Mouse (Mus musculus): Measurements from ENCODE around the gene Mtmr12. TPM values are rescaled to one million over a fixed set of nuclear protein-coding genes. Genes with fewer than 3 reads are reported as not detected.

Mtmr12 gene
- polyA plus RNA-seq, 1 experiment, result 12.1 TPM

- H3K27ac ChIP-seq (ENCODE audit: control insufficient read depth, insufficient read depth, low read depth, low read length, poor library complexity), result peak overlapping the region; percentile 44
- H3K4me1 ChIP-seq (ENCODE audit: control insufficient read depth, insufficient read depth, low read length), result no peaks in the 10 kb centered on the region
- H3K4me3 ChIP-seq (replicated peaks; ENCODE audit: control insufficient read depth, low read depth, low read length), result peak overlapping the region; percentile 78
- TF ChIP-seq CTCF (IDR thresholded peaks at IDR 0.05; ENCODE audit: control insufficient read depth, insufficient read depth, low read length) (no peak), POLR2A (IDR thresholded peaks at IDR 0.05; ENCODE audit: borderline replicate concordance, control insufficient read depth, low read depth, low read length) (no peak)
- WGBS, result 2% methylated on average over 22 of the region's 22 CpGs
These were observed 115.7 kb downstream of the Mtmr12 start for GRCm38 (mm10) chr15:12320441-12321090.

- WGBS, result under 1% methylated on average over 74 of the region's 74 CpGs
- H3K27ac ChIP-seq (ENCODE audit: control insufficient read depth, insufficient read depth, low read depth, low read length, poor library complexity), result peak within 1 kb of the TSS; percentile 98
- TF ChIP-seq CTCF (IDR thresholded peaks at IDR 0.05; ENCODE audit: control insufficient read depth, insufficient read depth, low read length) (no peak), POLR2A (IDR thresholded peaks at IDR 0.05; ENCODE audit: borderline replicate concordance, control insufficient read depth, low read depth, low read length) (peak; percentile 50; the same call in 1 of the 2 replicates)
- H3K4me1 ChIP-seq (ENCODE audit: control insufficient read depth, insufficient read depth, low read length), result no peaks in the 10 kb centered on the region
- H3K4me3 ChIP-seq (replicated peaks; ENCODE audit: control insufficient read depth, low read depth, low read length), result peak within 1 kb of the TSS; percentile 82
These were observed 116.4 kb downstream of the Mtmr12 start, which contains the start of gene Golph3 for GRCm38 (mm10) chr15:12321091-12321787. Gene Golph3 (plus strand): TSS chr15:12321450.

GRCm38 (mm10) chr15:12321788-12322621, 117.2 kb downstream of the Mtmr12 start, which contains the start of gene 1810049J17Rik:
Gene 1810049J17Rik (minus strand): TSS chr15:12321899.
- under 1% methylated on average over 61 of the region's 70 CpGs for WGBS
- TF ChIP-seq CTCF (IDR thresholded peaks at IDR 0.05; ENCODE audit: control insufficient read depth, insufficient read depth, low read length) (no peak), POLR2A (IDR thresholded peaks at IDR 0.05; ENCODE audit: borderline replicate concordance, control insufficient read depth, low read depth, low read length) (no peak)
- H3K4me3 ChIP-seq (replicated peaks; ENCODE audit: control insufficient read depth, low read depth, low read length), result peak within 1 kb of the TSS; percentile 82
- peak within 1 kb of the TSS; percentile 98 for H3K27ac ChIP-seq (ENCODE audit: control insufficient read depth, insufficient read depth, low read depth, low read length, poor library complexity)
- no peaks in the 10 kb centered on the region for H3K4me1 ChIP-seq (ENCODE audit: control insufficient read depth, insufficient read depth, low read length)

GRCm38 (mm10) chr15:12322676-12323402, 118.0 kb downstream of the Mtmr12 start:
- TF ChIP-seq CTCF (IDR thresholded peaks at IDR 0.05; ENCODE audit: control insufficient read depth, insufficient read depth, low read length) (no peak), POLR2A (IDR thresholded peaks at IDR 0.05; ENCODE audit: borderline replicate concordance, control insufficient read depth, low read depth, low read length) (no peak)
- Histone ChIP-seq H3K27ac (ENCODE audit: control insufficient read depth, insufficient read depth, low read depth, low read length, poor library complexity) (no peak overlapping the region), H3K4me3 (replicated peaks; ENCODE audit: control insufficient read depth, low read depth, low read length) (peak overlapping the region; percentile 82), H3K4me1 (ENCODE audit: control insufficient read depth, insufficient read depth, low read length) (no peaks in the 10 kb centered on the region; the same call in 1 of the 2 replicates)
- WGBS, result 6% methylated on average over 9 of the region's 9 CpGs

Other genes starting within 250 kb of the Mtmr12 start
- gene Sub1, start 208.0 kb upstream of the Mtmr12 start, polyA plus RNA-seq (2011; ENCODE audit: insufficient read depth, insufficient read length, low replicate concordance, missing spikeins), result 140 and 276 TPM in 2 replicates
- gene Zfr, start 87.2 kb upstream of the Mtmr12 start, polyA plus RNA-seq (2011; ENCODE audit: insufficient read depth, insufficient read length, low replicate concordance, missing spikeins), result 43.0 and 57.5 TPM in 2 replicates
- 27.1 and 30.1 TPM in 2 replicates for gene Golph3, start 116.4 kb downstream of the Mtmr12 start, polyA plus RNA-seq (2011; ENCODE audit: insufficient read depth, insufficient read length, low replicate concordance, missing spikeins)
- gene 1810049J17Rik, start 116.9 kb downstream of the Mtmr12 start, polyA plus RNA-seq (2011; ENCODE audit: insufficient read depth, insufficient read length, low replicate concordance, missing spikeins), result not detected in 2 replicates

Data from bone marrow, adult 2 months (tissue).